Mouse (Mus musculus): ENCODE data around the gene Ackr4. TPM values are rescaled to one million over a fixed set of nuclear protein-coding genes. Genes with fewer than 3 reads are reported as not detected.

Gene Ackr4
- total and polyA plus RNA-seq, 3 experiments, result 0.10 to 0.27 TPM; not detected in 1

- Histone ChIP-seq H3K9ac (ENCODE audit: control insufficient read depth, low read depth, low read length, poor library complexity, severe bottlenecking) (no peak overlapping the region), H3K4me3 (ENCODE audit: control insufficient read depth in 1 of 2, insufficient read depth in 1 of 2, low read depth in 2 of 2, low read length in 2 of 2) (no peak overlapping the region), H3K27ac (ENCODE audit: control insufficient read depth, low read depth, low read length) (no peak overlapping the region), H3K4me1 (ENCODE audit: control insufficient read depth in 1 of 2, insufficient read depth in 2 of 2, low read length in 2 of 2) (no peaks in the 10 kb centered on the region), H3K27me3 (ENCODE audit: control insufficient read depth in 1 of 2, insufficient read depth in 2 of 2, low read length in 2 of 2) (no peaks in the 10 kb centered on the region), H3K79me2 (ENCODE audit: control insufficient read depth, insufficient read depth, low read length, poor library complexity) (no peaks in the 10 kb centered on the region), H3K9me3 (replicated peaks; ENCODE audit: insufficient read depth, low read length) (no peaks in the 10 kb centered on the region), H3K36me3 (ENCODE audit: control insufficient read depth in 1 of 2, insufficient read depth in 2 of 2, low read length in 2 of 2) (no peaks in the 10 kb centered on the region)
- no peak for DNase-seq (ENCODE audit: low read depth, low spot score)
- TF ChIP-seq CTCF (IDR thresholded peaks at IDR 0.05 in 2 of 3, conservative IDR thresholded peaks at IDR 0.05 in 1 of 3; ENCODE audit: control insufficient read depth in 1 of 3, insufficient read depth in 1 of 3, low read depth in 2 of 3, low read length in 3 of 3, poor library complexity in 1 of 3, severe bottlenecking in 1 of 3) (no peak), KAT2A (conservative IDR thresholded peaks at IDR 0.05; ENCODE audit: low read depth, low read length) (no peak), NRF1 (IDR thresholded peaks at IDR 0.05; ENCODE audit: insufficient read depth, low read depth, low read length, poor library complexity, severe bottlenecking) (no peak), TCF12 (IDR thresholded peaks at IDR 0.05; ENCODE audit: low read depth, low read length) (no peak), HCFC1 (IDR thresholded peaks at IDR 0.05; ENCODE audit: low read depth, low read length) (no peak)
Measured at GRCm38 (mm10) chr9:104099060-104099459, 27.7 kb downstream of the Ackr4 start.

GRCm38 (mm10) chr9:104098256-104098655 is 28.5 kb downstream of the Ackr4 start:
- no peaks in the 10 kb centered on the region for H3K79me2 ChIP-seq (ENCODE audit: control insufficient read depth, insufficient read depth, low read length, poor library complexity)
- TF ChIP-seq NELFE (IDR thresholded peaks at IDR 0.05; ENCODE audit: low read depth, low read length), result no peak
- TF ChIP-seq GATA1 (IDR thresholded peaks at IDR 0.05; ENCODE audit: low read depth, low read length), result no peak
- TF ChIP-seq E2F4 (IDR thresholded peaks at IDR 0.05; ENCODE audit: borderline replicate concordance, low read depth, low read length), result no peak
- no peak for TF ChIP-seq POLR2AphosphoS5 (IDR thresholded peaks at IDR 0.05; ENCODE audit: borderline replicate concordance, low read depth, low read length)
- no peak for TF ChIP-seq NRF1 (IDR thresholded peaks at IDR 0.05; ENCODE audit: insufficient read depth, low read depth, low read length, poor library complexity, severe bottlenecking)
- no peak for TF ChIP-seq TCF12 (IDR thresholded peaks at IDR 0.05; ENCODE audit: low read depth, low read length)
- no peak for TF ChIP-seq USF1 (IDR thresholded peaks at IDR 0.05; ENCODE audit: low read depth, low read length)
- H3K27ac ChIP-seq (ENCODE audit: control insufficient read depth, low read depth, low read length), result no peak overlapping the region
- H3K36me3 ChIP-seq (ENCODE audit: control insufficient read depth in 1 of 2, insufficient read depth in 2 of 2, low read length in 2 of 2), result no peaks in the 10 kb centered on the region
- no peaks in the 10 kb centered on the region for H3K27me3 ChIP-seq (ENCODE audit: control insufficient read depth in 1 of 2, insufficient read depth in 2 of 2, low read length in 2 of 2)
- H3K4me3 ChIP-seq (ENCODE audit: control insufficient read depth in 1 of 2, insufficient read depth in 1 of 2, low read depth in 2 of 2, low read length in 2 of 2), result no peak overlapping the region
- H3K9ac ChIP-seq (ENCODE audit: control insufficient read depth, low read depth, low read length, poor library complexity, severe bottlenecking), result no peak overlapping the region
- H3K4me1 ChIP-seq (ENCODE audit: control insufficient read depth in 1 of 2, insufficient read depth in 2 of 2, low read length in 2 of 2), result no peaks in the 10 kb centered on the region
- DNase-seq (ENCODE audit: low read depth, low spot score), result peak; percentile 38
- no peaks in the 10 kb centered on the region for H3K9me3 ChIP-seq (replicated peaks; ENCODE audit: insufficient read depth, low read length)

- no peak overlapping the region for H3K9ac ChIP-seq (ENCODE audit: control insufficient read depth, low read depth, low read length, poor library complexity, severe bottlenecking)
- H3K27ac ChIP-seq (ENCODE audit: control insufficient read depth, low read depth, low read length), result no peak overlapping the region
- no peaks in the 10 kb centered on the region for H3K79me2 ChIP-seq (ENCODE audit: control insufficient read depth, insufficient read depth, low read length, poor library complexity)
- no peak overlapping the region for H3K4me3 ChIP-seq (ENCODE audit: control insufficient read depth in 1 of 2, insufficient read depth in 1 of 2, low read depth in 2 of 2, low read length in 2 of 2)
- no peak for DNase-seq (ENCODE audit: low read depth, low spot score)
- H3K36me3 ChIP-seq (ENCODE audit: control insufficient read depth in 1 of 2, insufficient read depth in 2 of 2, low read length in 2 of 2), result no peaks in the 10 kb centered on the region
- no peak for TF ChIP-seq SIN3A (IDR thresholded peaks at IDR 0.05; ENCODE audit: low read length)
- no peak for TF ChIP-seq MYB (IDR thresholded peaks at IDR 0.05; ENCODE audit: low read depth, low read length)
- H3K27me3 ChIP-seq (ENCODE audit: control insufficient read depth in 1 of 2, insufficient read depth in 2 of 2, low read length in 2 of 2), result no peaks in the 10 kb centered on the region
- no peaks in the 10 kb centered on the region for H3K9me3 ChIP-seq (replicated peaks; ENCODE audit: insufficient read depth, low read length)
- no peaks in the 10 kb centered on the region for H3K4me1 ChIP-seq (ENCODE audit: control insufficient read depth in 1 of 2, insufficient read depth in 2 of 2, low read length in 2 of 2)
Measured at GRCm38 (mm10) chr9:104092945-104093344, 33.8 kb downstream of the Ackr4 start.
